Mouse (Mus musculus): Measurements from ENCODE around the gene Kcnh7. TPM values are rescaled to one million over a fixed set of nuclear protein-coding genes. Genes with fewer than 3 reads are reported as not detected.

Kcnh7 gene
- polyA plus RNA-seq, 1 experiment: not detected

DNA sequence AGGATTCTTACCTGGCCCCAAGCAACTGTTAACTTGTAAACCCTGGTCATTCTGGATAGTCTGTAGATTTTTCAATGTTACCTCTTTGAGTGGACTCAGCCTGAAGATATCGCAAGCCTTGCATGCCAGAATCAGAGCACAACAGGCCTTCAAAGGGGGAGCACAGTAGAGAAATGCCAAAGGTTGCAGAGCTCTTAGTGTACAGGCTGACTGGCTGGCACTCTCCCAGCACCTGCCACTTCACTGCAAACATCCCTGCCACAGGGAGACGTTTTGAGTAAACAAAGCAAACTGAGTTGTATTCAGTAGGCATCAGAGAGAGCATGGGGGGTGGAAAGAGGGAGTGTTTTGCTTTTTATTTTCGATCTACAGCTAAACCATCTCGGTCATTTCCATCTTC lies 375.3 kb downstream of the Kcnh7 start:
- Histone ChIP-seq H3K79me2 (ENCODE audit: control insufficient read depth, insufficient read depth) (no peaks in the 10 kb centered on the region), H3K79me3 (ENCODE audit: low read depth) (no peaks in the 10 kb centered on the region), H3K27me3 (ENCODE audit: control insufficient read depth, insufficient read depth, insufficient read length) (no peaks in the 10 kb centered on the region), H3K36me3 (ENCODE audit: control insufficient read depth, insufficient read depth) (no peaks in the 10 kb centered on the region), H3ac (ENCODE audit: control insufficient read depth, insufficient read length, low read depth) (no peak overlapping the region), H3K4me3 (ENCODE audit: insufficient read depth, poor library complexity, severe bottlenecking) (no peak overlapping the region)
- no peak for TF ChIP-seq MAX (IDR thresholded peaks at IDR 0.05)
- TF ChIP-seq MYOD1 (IDR thresholded peaks at IDR 0.05; ENCODE audit: control insufficient read depth, insufficient read length, low read depth): peak; percentile 10
- TF ChIP-seq FOSL1 (IDR thresholded peaks at IDR 0.05; ENCODE audit: insufficient read depth, low read length, poor library complexity, severe bottlenecking): no peak

GRCm38 (mm10) chr2:62807476-62807882 lies 376.6 kb downstream of the Kcnh7 start:
- Histone ChIP-seq H3K79me2 (ENCODE audit: control insufficient read depth, insufficient read depth) (no peaks in the 10 kb centered on the region), H3ac (ENCODE audit: control insufficient read depth, insufficient read length, low read depth) (no peak overlapping the region), H3K79me3 (ENCODE audit: low read depth) (no peaks in the 10 kb centered on the region), H3K27me3 (ENCODE audit: control insufficient read depth, insufficient read depth, insufficient read length) (no peaks in the 10 kb centered on the region), H3K4me3 (ENCODE audit: insufficient read depth, poor library complexity, severe bottlenecking) (no peak overlapping the region), H3K36me3 (ENCODE audit: control insufficient read depth, insufficient read depth) (no peaks in the 10 kb centered on the region)
- TF ChIP-seq MYOG (IDR thresholded peaks at IDR 0.05; ENCODE audit: control insufficient read depth, extremely low read depth, insufficient read length) (no peak), CEBPB (IDR thresholded peaks at IDR 0.05; ENCODE audit: low read depth) (no peak), FOSL1 (IDR thresholded peaks at IDR 0.05; ENCODE audit: insufficient read depth, low read length, poor library complexity, severe bottlenecking) (no peak), USF1 (IDR thresholded peaks at IDR 0.05; ENCODE audit: low read depth) (no peak), CTCF (IDR thresholded peaks at IDR 0.05; ENCODE audit: control insufficient read depth, insufficient read depth, insufficient read length) (no peak), MAX (IDR thresholded peaks at IDR 0.05) (no peak), MYOD1 (IDR thresholded peaks at IDR 0.05; ENCODE audit: control insufficient read depth, insufficient read length, low read depth) (peak; percentile 80)

DNA sequence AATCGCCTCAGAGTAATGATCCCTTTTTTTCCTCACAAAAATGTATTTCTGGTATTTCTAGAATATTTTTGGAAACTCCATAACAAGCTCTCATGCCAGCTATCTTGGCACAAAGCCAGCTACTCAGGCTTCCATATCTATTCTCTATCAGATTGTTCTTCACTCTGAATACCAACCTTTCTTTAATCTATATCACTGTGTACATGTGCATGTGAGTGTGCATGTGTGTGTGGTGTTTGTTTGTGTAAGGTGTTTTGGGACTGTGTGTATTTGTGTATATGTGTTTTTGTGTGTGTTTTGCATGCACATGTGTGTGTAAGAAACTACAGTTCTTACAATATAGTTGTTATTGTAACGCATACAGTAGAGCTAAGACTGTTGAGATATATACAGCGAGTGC lies 377.2 kb downstream of the Kcnh7 start:
- H3ac ChIP-seq (ENCODE audit: control insufficient read depth, insufficient read length, low read depth): no peak overlapping the region
- H3K79me3 ChIP-seq (ENCODE audit: low read depth): no peaks in the 10 kb centered on the region
- H3K27me3 ChIP-seq (ENCODE audit: control insufficient read depth, insufficient read depth, insufficient read length): no peaks in the 10 kb centered on the region
- TF ChIP-seq MYOG (IDR thresholded peaks at IDR 0.05; ENCODE audit: control insufficient read depth, extremely low read depth, insufficient read length) (no peak), USF1 (IDR thresholded peaks at IDR 0.05; ENCODE audit: low read depth) (no peak), FOSL1 (IDR thresholded peaks at IDR 0.05; ENCODE audit: insufficient read depth, low read length, poor library complexity, severe bottlenecking) (no peak), MAX (IDR thresholded peaks at IDR 0.05) (no peak), CEBPB (IDR thresholded peaks at IDR 0.05; ENCODE audit: low read depth) (no peak), MYOD1 (IDR thresholded peaks at IDR 0.05; ENCODE audit: control insufficient read depth, insufficient read length, low read depth) (no peak), CTCF (IDR thresholded peaks at IDR 0.05; ENCODE audit: control insufficient read depth, insufficient read depth, insufficient read length) (no peak)
- no peaks in the 10 kb centered on the region for H3K36me3 ChIP-seq (ENCODE audit: control insufficient read depth, insufficient read depth)
- H3K4me3 ChIP-seq (ENCODE audit: insufficient read depth, poor library complexity, severe bottlenecking): no peak overlapping the region
- no peaks in the 10 kb centered on the region for H3K79me2 ChIP-seq (ENCODE audit: control insufficient read depth, insufficient read depth)

DNA sequence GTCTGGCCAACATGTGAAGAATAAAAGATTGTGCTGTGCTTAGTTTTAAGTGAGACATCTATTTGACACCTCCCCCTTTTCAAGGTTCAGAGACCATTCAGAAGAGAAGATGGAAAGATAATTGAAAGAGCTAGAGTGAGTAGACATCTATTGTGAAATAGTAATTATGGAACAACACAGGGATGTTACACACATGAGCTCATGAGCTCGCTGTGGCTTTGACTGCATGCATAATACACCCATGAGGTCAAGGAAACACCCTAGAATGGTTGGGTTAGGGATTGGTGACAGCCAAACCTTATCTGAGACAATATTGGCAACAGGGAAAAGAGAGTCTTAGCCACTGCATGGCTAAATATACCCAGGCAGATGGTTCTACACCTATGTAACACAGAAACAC lies 380.1 kb downstream of the Kcnh7 start:
- TF ChIP-seq USF1 (IDR thresholded peaks at IDR 0.05; ENCODE audit: low read depth) (no peak), CTCF (IDR thresholded peaks at IDR 0.05; ENCODE audit: control insufficient read depth, insufficient read depth, insufficient read length) (no peak), CEBPB (IDR thresholded peaks at IDR 0.05; ENCODE audit: low read depth) (no peak), MYOD1 (IDR thresholded peaks at IDR 0.05; ENCODE audit: control insufficient read depth, insufficient read length, low read depth) (no peak), FOSL1 (IDR thresholded peaks at IDR 0.05; ENCODE audit: insufficient read depth, low read length, poor library complexity, severe bottlenecking) (no peak), MAX (IDR thresholded peaks at IDR 0.05) (no peak), MYOG (IDR thresholded peaks at IDR 0.05; ENCODE audit: control insufficient read depth, extremely low read depth, insufficient read length) (no peak)
- Histone ChIP-seq H3K4me3 (ENCODE audit: insufficient read depth, poor library complexity, severe bottlenecking) (no peak overlapping the region), H3K79me3 (ENCODE audit: low read depth) (no peaks in the 10 kb centered on the region), H3K79me2 (ENCODE audit: control insufficient read depth, insufficient read depth) (no peaks in the 10 kb centered on the region), H3K27me3 (ENCODE audit: control insufficient read depth, insufficient read depth, insufficient read length) (no peaks in the 10 kb centered on the region), H3ac (ENCODE audit: control insufficient read depth, insufficient read length, low read depth) (no peak overlapping the region), H3K36me3 (ENCODE audit: control insufficient read depth, insufficient read depth) (no peaks in the 10 kb centered on the region)

GRCm38 (mm10) chr2:62784460-62785038 lies 399.5 kb downstream of the Kcnh7 start:
- Histone ChIP-seq H3K79me3 (ENCODE audit: low read depth) (no peaks in the 10 kb centered on the region), H3ac (ENCODE audit: control insufficient read depth, insufficient read length, low read depth) (no peak overlapping the region), H3K4me3 (ENCODE audit: insufficient read depth, poor library complexity, severe bottlenecking) (no peak overlapping the region), H3K27me3 (ENCODE audit: control insufficient read depth, insufficient read depth, insufficient read length) (no peaks in the 10 kb centered on the region), H3K36me3 (ENCODE audit: control insufficient read depth, insufficient read depth) (no peaks in the 10 kb centered on the region), H3K79me2 (ENCODE audit: control insufficient read depth, insufficient read depth) (no peaks in the 10 kb centered on the region)
- TF ChIP-seq MYOD1 (IDR thresholded peaks at IDR 0.05; ENCODE audit: control insufficient read depth, insufficient read length, low read depth) (no peak), MAX (IDR thresholded peaks at IDR 0.05) (no peak)

- H3K79me3 ChIP-seq (ENCODE audit: low read depth): no peaks in the 10 kb centered on the region
- H3K27me3 ChIP-seq (ENCODE audit: control insufficient read depth, insufficient read depth, insufficient read length): no peaks in the 10 kb centered on the region
- H3K36me3 ChIP-seq (ENCODE audit: control insufficient read depth, insufficient read depth): no peaks in the 10 kb centered on the region
- no peak overlapping the region for H3ac ChIP-seq (ENCODE audit: control insufficient read depth, insufficient read length, low read depth)
- TF ChIP-seq MAX (IDR thresholded peaks at IDR 0.05) (no peak), MYOG (IDR thresholded peaks at IDR 0.05; ENCODE audit: control insufficient read depth, extremely low read depth, insufficient read length) (no peak), CTCF (IDR thresholded peaks at IDR 0.05; ENCODE audit: control insufficient read depth, insufficient read depth, insufficient read length) (no peak), USF1 (IDR thresholded peaks at IDR 0.05; ENCODE audit: low read depth) (no peak), MYOD1 (IDR thresholded peaks at IDR 0.05; ENCODE audit: control insufficient read depth, insufficient read length, low read depth) (no peak), FOSL1 (IDR thresholded peaks at IDR 0.05; ENCODE audit: insufficient read depth, low read length, poor library complexity, severe bottlenecking) (no peak), CEBPB (IDR thresholded peaks at IDR 0.05; ENCODE audit: low read depth) (no peak)
- H3K79me2 ChIP-seq (ENCODE audit: control insufficient read depth, insufficient read depth): no peaks in the 10 kb centered on the region
- no peak overlapping the region for H3K4me3 ChIP-seq (ENCODE audit: insufficient read depth, poor library complexity, severe bottlenecking)
Observed at GRCm38 (mm10) chr2:62746256-62746655, 437.8 kb downstream of the Kcnh7 start.

Measured in C2C12 (cell line).